Mouse (Mus musculus) embryonic facial prominence, embryonic 14.5 days (tissue): ENCODE measurements around the gene Gm26602. TPM values are rescaled to one million over a fixed set of nuclear protein-coding genes. Genes with fewer than 3 reads are reported as not detected.
A peak's percentile ranks its signal among the peaks of the same experiment; 100 is the strongest.

Source experiments
- ATAC-seq: fragments of 200-750 bp; cut with Nextera tagmentation; 2 replicates; pipeline ENCODE4 v1.8.0; 2017; ENCODE audit warnings: low read depth, moderate number of reproducible peaks, moderate TSS enrichment
- DNase-seq: peaks from one replicate; pipeline ENCODE4 v3.0.0-alpha.2; 2015; ENCODE audit warnings: low spot score
- H3K27ac ChIP-seq: fragments of 300-500 bp; sonication (generic); replicated peaks from 2 replicates; pipeline ENCODE4 v1.5.1; 2014; ENCODE audit warnings: low read depth, mild to moderate bottlenecking, low read length, moderate library complexity
- H3K27me3 ChIP-seq: fragments of 300-500 bp; sonication (generic); replicated peaks from 2 replicates; pipeline ENCODE4 v1.6.1; 2014; ENCODE audit warnings: low read length; ENCODE audit not compliant: control insufficient read depth, insufficient read depth
- H3K36me3 ChIP-seq: fragments of 300-500 bp; sonication (generic); 2 replicates; pipeline ENCODE4 v1.6.1; 2014; ENCODE audit warnings: low read length, mixed read lengths; ENCODE audit not compliant: control insufficient read depth, insufficient read depth
- H3K4me1 ChIP-seq: fragments of 300-500 bp; sonication (generic); 2 replicates; pipeline ENCODE4 v1.6.1; 2014; ENCODE audit warnings: antibody characterized with exemption, low read length; ENCODE audit not compliant: control insufficient read depth, insufficient read depth
- H3K4me2 ChIP-seq: fragments of 300-500 bp; sonication (generic); 2 replicates; pipeline ENCODE4 v1.6.1; 2014; ENCODE audit warnings: low read depth, mild to moderate bottlenecking, low read length, moderate library complexity, mixed read lengths
- H3K4me3 ChIP-seq: fragments of 300-500 bp; sonication (generic); 2 replicates; pipeline ENCODE4 v1.5.1; 2014; ENCODE audit warnings: low read depth, mild to moderate bottlenecking, low read length
- H3K9ac ChIP-seq: fragments of 300-500 bp; sonication (generic); 2 replicates; pipeline ENCODE4 v1.6.1; 2014; ENCODE audit warnings: low read depth, mild to moderate bottlenecking, low read length, moderate library complexity, mixed read lengths
- H3K9me3 ChIP-seq: fragments of 300-500 bp; sonication (generic); 2 replicates; pipeline ENCODE4 v1.6.1; 2016; ENCODE audit warnings: low read length; ENCODE audit not compliant: control insufficient read depth
- WGBS: fragments of 180-500 bp; shearing (Covaris S2); extraction: QIAGEN DNeasy Blood & Tissue Kit; methylation state at CpG from one replicate; pipeline ENCODE4 v1.1.7; 2014; 5-methylcytosine and 5-hydroxymethylcytosine counted together
- polyA plus RNA-seq: library from polyadenylated mRNA; unstranded; fragments of >200 nt; fragmentation: Nextera tagmentation; extraction: Ambion mirVana; gene quantifications from 2 replicates; pipeline ENCODE4 v1.2.1, GENCODE M21; 2014

Gm26602 gene
- polyA plus RNA-seq, 1 experiment from 2014 or later = 4.1 TPM

DNA sequence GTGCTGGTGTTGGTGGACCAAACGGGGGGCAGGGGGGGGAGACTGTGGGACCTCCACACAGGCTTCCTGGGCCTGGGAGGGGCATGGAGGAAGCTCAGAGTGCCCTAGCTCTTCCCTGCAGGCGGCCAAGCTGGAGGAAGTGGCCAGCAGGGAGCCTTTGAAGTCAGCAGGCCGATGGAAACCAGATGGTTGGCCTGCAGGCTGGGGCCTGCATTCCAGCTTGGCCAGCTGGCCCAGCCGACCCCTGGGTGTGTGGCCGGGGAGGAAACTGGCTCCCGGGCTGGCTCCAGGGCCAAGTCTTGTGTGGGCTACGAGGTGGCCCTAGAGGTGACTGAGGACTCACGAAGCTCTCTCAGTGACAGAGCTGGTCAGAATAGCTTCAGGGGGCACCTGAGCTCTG lies 22.1 kb downstream of the Gm26602 start:
- WGBS = 16% methylated on average over 6 of the region's 8 CpGs
- Histone ChIP-seq H3K9ac (peak overlapping the region; percentile 31; the same call in 1 of the 2 replicates), H3K27ac (0 out of 2 replicates have a peak overlapping the region, but pooled peaks have one; percentile 44), H3K4me1 (peaks cover 26% of the 10 kb centered on the region), H3K4me3 (no peak overlapping the region; the same call in 1 of the 2 replicates), H3K36me3 (peaks cover 49% of the 10 kb centered on the region), H3K27me3 (no peaks in the 10 kb centered on the region), H3K9me3 (no peaks in the 10 kb centered on the region), H3K4me2 (0 out of 2 replicates have a peak overlapping the region, but pooled peaks have one; percentile 19)
- DNase-seq (peak; percentile 72), ATAC-seq (no peak)

DNA sequence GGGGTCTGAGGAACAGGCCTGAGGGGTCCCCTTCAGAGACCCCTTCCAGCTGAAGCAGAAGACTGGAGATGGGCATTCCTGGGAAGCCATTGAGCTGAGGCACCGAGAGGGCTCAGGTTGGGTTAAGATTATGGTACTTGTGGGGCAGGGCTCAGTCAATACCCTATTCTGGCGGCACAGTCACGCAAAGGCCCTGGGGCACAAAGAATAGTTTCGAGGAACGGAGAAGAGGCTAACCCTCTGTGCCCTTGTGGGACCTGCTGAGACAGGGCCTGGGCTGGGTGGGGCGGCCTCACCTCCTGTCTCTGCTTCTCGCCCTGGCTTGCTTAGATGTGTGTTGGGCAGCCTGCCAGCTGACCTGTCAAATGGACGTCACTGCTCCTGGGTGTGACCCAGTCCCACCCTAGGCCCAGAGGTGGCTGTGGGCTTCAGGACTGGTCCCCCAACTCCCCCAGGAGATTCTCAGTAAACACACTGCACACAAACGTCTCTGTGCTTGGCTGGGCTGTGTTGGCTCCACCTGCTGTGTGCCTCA lies 22.6 kb downstream of the Gm26602 start:
- no peaks in the 10 kb centered on the region for H3K27me3 ChIP-seq
- no peak overlapping the region for H3K4me3 ChIP-seq
- peaks cover 26% of the 10 kb centered on the region for H3K4me1 ChIP-seq
- DNase-seq (no peak), ATAC-seq (no peak)
- 33% methylated on average over 8 of the region's 9 CpGs for WGBS
- H3K4me2 ChIP-seq = no peak overlapping the region
- H3K36me3 ChIP-seq = peaks cover 54% of the 10 kb centered on the region
- no peak overlapping the region for H3K9ac ChIP-seq
- H3K9me3 ChIP-seq = no peaks in the 10 kb centered on the region
- no peak overlapping the region for H3K27ac ChIP-seq

DNA sequence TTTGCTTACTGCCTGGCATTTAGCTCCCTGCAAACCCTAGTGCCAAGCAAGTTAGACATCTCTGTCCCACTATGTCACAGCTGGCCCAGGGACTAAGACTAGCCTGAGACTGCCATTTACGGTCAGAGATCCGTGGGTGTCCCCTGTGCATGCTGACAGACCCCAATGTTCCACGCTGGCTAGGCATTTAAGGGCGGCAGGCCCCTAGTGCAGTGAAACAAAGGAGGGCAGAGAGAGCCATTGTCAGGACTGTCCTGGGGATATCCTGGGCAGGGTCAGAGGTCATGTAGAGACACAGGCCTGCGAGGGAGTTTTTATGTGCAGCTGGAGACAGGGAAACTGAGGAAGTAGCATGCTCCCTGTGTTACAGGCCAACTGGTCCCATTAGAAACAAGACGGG lies 23.2 kb downstream of the Gm26602 start:
- Histone ChIP-seq H3K4me3 (no peak overlapping the region), H3K36me3 (peaks cover 55% of the 10 kb centered on the region), H3K9me3 (no peaks in the 10 kb centered on the region), H3K4me2 (no peak overlapping the region), H3K4me1 (peaks cover 25% of the 10 kb centered on the region), H3K27ac (peak overlapping the region; percentile 58; the same call in 1 of the 2 replicates), H3K27me3 (no peaks in the 10 kb centered on the region), H3K9ac (no peak overlapping the region)
- 54% methylated on average over 6 of the region's 6 CpGs for WGBS
- DNase-seq (no peak), ATAC-seq (no peak)

DNA sequence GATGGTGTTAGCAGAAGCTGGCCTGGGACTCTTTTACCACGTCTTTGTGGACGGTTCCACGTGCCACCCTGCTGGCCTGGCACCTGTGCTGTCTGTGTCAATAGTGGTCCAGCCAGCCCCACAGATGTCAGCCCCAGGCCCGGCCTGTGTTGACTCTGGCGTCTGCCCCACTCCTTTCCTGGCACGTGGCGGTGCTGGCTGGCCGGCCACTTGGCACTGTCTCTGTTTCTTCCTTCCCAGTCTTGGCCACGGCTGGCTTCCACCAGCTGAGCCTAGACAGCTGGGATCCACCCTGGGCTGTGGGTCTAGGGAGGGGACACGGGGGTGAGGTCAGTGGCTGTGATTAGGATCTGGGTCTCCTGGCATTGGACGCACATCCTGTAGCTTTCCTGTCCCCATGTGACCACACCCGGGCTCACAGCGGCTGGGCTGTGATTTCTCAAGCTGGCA lies 23.6 kb downstream of the Gm26602 start:
- no peaks in the 10 kb centered on the region for H3K9me3 ChIP-seq
- WGBS = 64% methylated on average over 12 of the region's 13 CpGs
- peak; percentile 65 for ATAC-seq
- peaks cover 20% of the 10 kb centered on the region for H3K4me1 ChIP-seq
- peak overlapping the region; percentile 58; the same call in 1 of the 2 replicates for H3K27ac ChIP-seq
- peaks cover 59% of the 10 kb centered on the region for H3K36me3 ChIP-seq
- 0 out of 2 replicates have a peak overlapping the region, but pooled peaks have one; percentile 14 for H3K9ac ChIP-seq
- no peak overlapping the region for H3K4me2 ChIP-seq
- no peaks in the 10 kb centered on the region for H3K27me3 ChIP-seq
- H3K4me3 ChIP-seq = no peak overlapping the region
- peak; percentile 72 for DNase-seq

DNA sequence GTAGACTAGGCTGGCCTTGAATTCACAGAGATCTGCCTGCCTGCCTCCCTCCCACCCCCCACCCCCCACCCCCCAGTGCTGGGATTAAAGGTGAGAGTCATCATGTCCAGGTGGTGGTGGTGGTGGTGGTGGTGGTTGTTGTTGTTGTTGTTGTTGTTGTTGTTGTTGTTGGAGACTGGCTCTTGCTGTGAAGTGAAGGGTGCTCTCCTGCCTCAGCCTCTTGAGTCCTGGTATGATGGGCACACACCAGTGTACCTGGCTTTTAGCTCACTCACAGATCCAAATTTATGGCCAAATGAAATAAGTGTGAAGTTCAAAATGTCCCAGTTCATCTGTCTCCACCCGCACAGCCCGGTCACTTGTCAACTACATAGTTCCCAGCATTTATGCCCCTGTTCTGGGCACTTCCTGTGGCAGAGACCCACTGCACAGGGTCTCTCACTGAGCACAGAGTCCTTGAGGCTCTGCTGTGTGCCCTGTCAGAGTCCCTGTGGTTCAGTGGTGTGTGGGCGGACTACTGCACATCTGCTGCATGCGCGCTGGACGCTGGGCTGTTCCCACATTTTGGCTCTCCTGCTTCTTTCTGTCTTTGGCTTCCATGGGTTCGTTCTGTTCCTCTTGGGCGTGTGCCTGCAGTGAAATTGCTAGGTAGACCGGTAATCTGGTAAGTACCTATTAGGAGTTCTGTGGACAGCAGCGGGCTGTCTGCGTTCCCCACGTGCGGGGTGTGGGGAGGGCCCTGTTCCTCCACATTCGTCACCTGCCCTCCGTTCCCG lies 24.3 kb downstream of the Gm26602 start:
- Histone ChIP-seq H3K4me3 (no peak overlapping the region), H3K36me3 (peaks cover 59% of the 10 kb centered on the region), H3K9me3 (no peaks in the 10 kb centered on the region), H3K27ac (0 out of 2 replicates have a peak overlapping the region, but pooled peaks have one; percentile 58), H3K27me3 (no peaks in the 10 kb centered on the region), H3K4me1 (peaks cover 19% of the 10 kb centered on the region), H3K4me2 (no peak overlapping the region), H3K9ac (no peak overlapping the region)
- WGBS = 83% methylated on average over 16 of the region's 16 CpGs
- ATAC-seq (no peak), DNase-seq (no peak)

DNA sequence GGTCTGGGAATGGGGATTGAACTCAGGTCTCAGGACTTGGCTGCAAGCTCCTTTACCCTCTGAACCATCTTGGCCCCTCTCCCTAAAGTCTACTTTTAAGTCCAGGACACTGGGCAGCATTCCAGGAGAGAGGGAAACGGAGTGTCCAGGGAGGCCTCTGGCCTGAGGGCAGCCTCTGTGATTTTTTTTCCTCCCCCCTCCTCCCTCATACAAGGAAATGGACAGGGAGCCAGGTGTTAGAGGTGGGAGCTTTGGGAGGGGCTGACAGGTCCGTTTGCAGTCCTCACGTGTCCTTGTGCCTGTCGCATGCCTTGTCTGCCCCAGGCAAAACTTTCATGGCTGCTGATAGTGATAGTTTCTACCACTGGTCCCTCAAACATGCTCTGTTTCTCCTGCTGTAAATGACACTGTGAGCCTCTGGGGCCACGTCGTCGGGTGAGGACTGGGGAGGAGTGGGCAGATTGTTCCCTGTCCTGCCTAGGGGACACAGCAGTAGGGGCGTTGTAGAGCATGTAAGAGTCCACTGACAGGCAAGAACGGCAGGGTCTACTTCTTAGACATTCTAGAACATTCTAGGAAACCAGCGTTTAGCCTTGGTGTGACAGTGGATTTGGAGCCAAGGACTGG lies 25.7 kb downstream of the Gm26602 start:
- H3K36me3 ChIP-seq = peaks cover 54% of the 10 kb centered on the region
- peak overlapping the region; percentile 29 for H3K27ac ChIP-seq
- ATAC-seq (no peak), DNase-seq (no peak)
- peak overlapping the region; percentile 16; the same call in 1 of the 2 replicates for H3K9ac ChIP-seq
- no peaks in the 10 kb centered on the region for H3K9me3 ChIP-seq
- 61% methylated on average over 10 of the region's 10 CpGs for WGBS
- H3K4me3 ChIP-seq = no peak overlapping the region
- H3K4me1 ChIP-seq = peaks cover 19% of the 10 kb centered on the region
- H3K27me3 ChIP-seq = no peaks in the 10 kb centered on the region
- no peak overlapping the region for H3K4me2 ChIP-seq

DNA sequence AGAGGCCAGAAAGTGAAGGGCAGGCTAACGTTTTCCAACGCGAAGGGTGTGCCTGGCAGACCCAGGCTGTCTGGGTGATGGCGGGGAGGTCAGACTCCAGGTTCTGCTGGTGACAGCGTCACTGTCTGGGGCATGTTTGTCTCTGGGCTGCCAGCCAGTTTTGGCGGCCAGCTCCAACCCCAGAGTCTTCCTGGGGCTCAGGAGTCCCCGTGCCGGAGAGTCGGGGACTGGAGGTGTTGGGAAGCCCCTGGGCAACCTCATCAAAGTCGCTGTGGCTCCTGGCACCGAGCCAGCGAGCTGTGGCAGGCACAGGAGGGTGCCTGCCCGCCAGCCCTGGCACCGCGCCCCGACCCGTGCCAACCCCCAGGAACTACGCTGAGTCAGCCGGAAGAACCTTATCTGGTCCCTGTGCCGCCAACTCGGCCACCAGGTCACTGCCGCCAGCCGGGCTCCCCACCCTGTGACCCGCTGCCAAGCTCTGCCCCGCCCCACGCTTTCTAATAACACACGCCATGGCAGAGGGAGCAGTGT lies 26.3 kb downstream of the Gm26602 start:
- DNase-seq (no peak), ATAC-seq (peak; percentile 2; the same call in 1 of the 2 replicates)
- Histone ChIP-seq H3K27ac (peak overlapping the region; percentile 29), H3K4me1 (peaks cover 19% of the 10 kb centered on the region), H3K9ac (peak overlapping the region; percentile 16; the same call in 1 of the 2 replicates), H3K27me3 (no peaks in the 10 kb centered on the region), H3K36me3 (peaks cover 51% of the 10 kb centered on the region), H3K4me2 (no peak overlapping the region), H3K4me3 (no peak overlapping the region), H3K9me3 (no peaks in the 10 kb centered on the region)
- WGBS = 59% methylated on average over 18 of the region's 27 CpGs

DNA sequence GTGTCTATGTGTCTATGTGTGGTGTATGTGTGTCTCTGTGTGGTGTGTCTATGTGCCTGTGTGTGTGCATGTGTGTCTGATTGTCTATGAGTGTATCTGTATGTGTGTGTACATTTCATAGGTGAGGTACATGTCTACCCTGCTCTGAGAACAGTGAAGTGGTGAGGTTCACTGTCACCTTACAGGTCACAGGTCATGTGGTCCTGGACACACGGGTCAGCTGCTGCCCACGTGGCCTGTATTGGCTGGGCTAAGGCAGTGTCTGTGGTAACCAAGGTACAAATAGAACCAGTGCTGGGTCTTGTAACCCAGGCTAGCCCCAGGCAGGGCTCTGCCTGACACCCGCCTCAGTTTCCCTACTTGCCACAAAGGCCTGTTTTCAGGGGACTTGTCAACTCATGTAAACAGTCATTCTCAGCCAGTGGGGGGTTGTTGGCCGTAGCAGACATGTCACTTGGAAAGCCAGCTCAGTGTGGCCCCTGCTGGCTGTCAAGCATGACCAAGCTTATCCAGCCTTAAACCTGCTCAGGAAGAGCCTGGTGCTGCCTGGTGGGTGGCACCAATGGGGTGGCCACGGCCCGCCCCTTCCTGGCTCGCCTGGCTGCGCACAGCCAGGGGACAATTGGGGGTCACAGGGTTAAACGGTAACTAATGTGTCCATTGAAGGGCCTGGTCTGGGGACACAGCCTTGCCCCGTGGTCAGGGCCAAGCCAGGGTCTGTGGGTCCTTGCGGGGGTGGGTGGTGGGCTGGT lies 27.3 kb downstream of the Gm26602 start:
- peaks cover 41% of the 10 kb centered on the region for H3K36me3 ChIP-seq
- DNase-seq = no peak
- H3K27ac ChIP-seq = no peak overlapping the region
- WGBS = 60% methylated on average over 11 of the region's 11 CpGs
- no peak for ATAC-seq
- H3K9ac ChIP-seq = no peak overlapping the region
- no peak overlapping the region for H3K4me3 ChIP-seq
- H3K4me1 ChIP-seq = peaks cover 11% of the 10 kb centered on the region
- H3K27me3 ChIP-seq = no peaks in the 10 kb centered on the region
- H3K4me2 ChIP-seq = no peak overlapping the region
- no peaks in the 10 kb centered on the region for H3K9me3 ChIP-seq
